Mouse (Mus musculus) MEL (cell line): ENCODE results near the gene Cby1.

Experiments
- CHD2 ChIP-seq: IDR thresholded peaks from 2 replicates; pipeline ENCODE4 v1.6.1; 2011; ENCODE audit warnings: low read length, improper control_type of control experiment
- CTCF ChIP-seq, 3 experiments: IDR thresholded peaks in 2 of 3; conservative IDR thresholded peaks in 1 of 3; 2 replicates each; pipeline ENCODE4 v1.5.1; 2011 to 2012; ENCODE audit warnings: low read length in 3 of 3, low read depth in 2 of 3, mild to moderate bottlenecking in 2 of 3, improper control_type of control experiment in 1 of 3, inconsistent platforms in 1 of 3, mixed read lengths in 1 of 3, moderate library complexity in 1 of 3; ENCODE audit not compliant: control insufficient read depth in 1 of 3, insufficient read depth in 1 of 3, poor library complexity in 1 of 3, severe bottlenecking in 1 of 3
- EP300 ChIP-seq, 2 experiments: IDR thresholded peaks; 2 replicates each; pipeline ENCODE4 v1.6.1; 2011; ENCODE audit warnings: improper control_type of control experiment in 2 of 2, low read length in 2 of 2, low read depth in 1 of 2, mild to moderate bottlenecking in 1 of 2
- GABPA ChIP-seq: IDR thresholded peaks from 2 replicates; pipeline ENCODE4 v1.6.1; 2012; ENCODE audit warnings: low read depth, mild to moderate bottlenecking, inconsistent platforms, low read length, improper control_type of control experiment, moderate library complexity
- GATA1 ChIP-seq: IDR thresholded peaks from 2 replicates; pipeline ENCODE4 v1.6.1; 2011; ENCODE audit warnings: low read depth, low read length, improper control_type of control experiment
- HCFC1 ChIP-seq: IDR thresholded peaks from 2 replicates; pipeline ENCODE4 v1.6.1; 2012; ENCODE audit warnings: low read depth, mild to moderate bottlenecking, inconsistent platforms, low read length, improper control_type of control experiment, moderate library complexity
- MAFK ChIP-seq: IDR thresholded peaks from 2 replicates; pipeline ENCODE4 v1.6.1; 2011; ENCODE audit warnings: low read depth, mild to moderate bottlenecking, low read length, improper control_type of control experiment, borderline replicate concordance
- NELFE ChIP-seq: IDR thresholded peaks from 2 replicates; pipeline ENCODE4 v1.6.1; 2011; ENCODE audit warnings: low read depth, low read length, improper control_type of control experiment
- POLR2A ChIP-seq, 2 experiments: IDR thresholded peaks; 2 replicates each; pipeline ENCODE4 v1.6.1; 2011 to 2012; ENCODE audit warnings: low read length in 2 of 2, mild to moderate bottlenecking in 2 of 2, control low read depth in 1 of 2, improper control_type of control experiment in 1 of 2, low read depth in 1 of 2, moderate library complexity in 1 of 2; ENCODE audit not compliant: control insufficient read depth in 1 of 2, insufficient read depth in 1 of 2, poor library complexity in 1 of 2
- POLR2AphosphoS2 ChIP-seq: IDR thresholded peaks from 2 replicates; pipeline ENCODE4 v1.6.1; 2011; ENCODE audit warnings: low read length, improper control_type of control experiment
- USF1 ChIP-seq: IDR thresholded peaks from 2 replicates; pipeline ENCODE4 v1.6.1; 2014; ENCODE audit warnings: low read depth, mild to moderate bottlenecking, inconsistent platforms, low read length, improper control_type of control experiment, moderate library complexity
- USF2 ChIP-seq, 2 experiments: IDR thresholded peaks; 2 replicates each; pipeline ENCODE4 v1.6.1; 2011 to 2012; ENCODE audit warnings: improper control_type of control experiment in 2 of 2, low read length in 2 of 2, borderline replicate concordance in 1 of 2, inconsistent platforms in 1 of 2, low read depth in 1 of 2, mild to moderate bottlenecking in 1 of 2; ENCODE audit not compliant: insufficient read depth in 1 of 2
- ZKSCAN1 ChIP-seq: IDR thresholded peaks from 2 replicates; pipeline ENCODE4 v1.6.1; 2012; ENCODE audit warnings: low read depth, mild to moderate bottlenecking, inconsistent platforms, low read length, improper control_type of control experiment, moderate library complexity
- ZNF384 ChIP-seq: IDR thresholded peaks from 2 replicates; pipeline ENCODE4 v1.6.1; 2012; ENCODE audit warnings: low read depth, mild to moderate bottlenecking, inconsistent platforms, low read length, improper control_type of control experiment

DNA sequence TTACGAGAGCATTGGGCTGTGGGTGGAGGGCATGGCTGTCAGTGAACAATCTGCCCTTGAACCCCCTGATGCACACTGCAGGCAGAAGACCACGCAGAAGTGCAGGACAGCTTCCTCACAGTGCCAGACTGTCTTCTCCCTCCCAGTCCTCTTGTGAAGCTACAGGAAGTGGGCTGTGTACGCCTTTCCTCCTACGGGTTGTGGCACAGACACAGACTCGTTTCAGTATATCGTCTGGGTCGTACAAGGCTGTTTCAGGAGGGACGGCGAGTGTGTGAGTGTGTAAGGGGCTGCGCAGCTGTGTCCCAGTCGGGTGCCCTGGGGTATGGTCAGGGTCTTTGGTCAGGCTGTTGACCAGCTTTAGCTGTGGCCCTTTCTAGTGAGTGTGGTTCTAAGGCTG is 34.7 kb downstream of the Cby1 start:
- no peak for TF ChIP-seq CTCF (IDR thresholded peaks at IDR 0.05 in 2 of 3, conservative IDR thresholded peaks at IDR 0.05 in 1 of 3; ENCODE audit: control insufficient read depth in 1 of 3, insufficient read depth in 1 of 3, low read depth in 2 of 3, low read length in 3 of 3, poor library complexity in 1 of 3, severe bottlenecking in 1 of 3)
- no peak for TF ChIP-seq GATA1
- TF ChIP-seq EP300 (IDR thresholded peaks at IDR 0.05; ENCODE audit: low read depth in 1 of 2, low read length in 2 of 2) = no peak
- TF ChIP-seq USF1 = no peak
- TF ChIP-seq GABPA = no peak
- TF ChIP-seq NELFE = no peak
- TF ChIP-seq USF2 (IDR thresholded peaks at IDR 0.05; ENCODE audit: borderline replicate concordance in 1 of 2, insufficient read depth in 1 of 2, low read depth in 1 of 2, low read length in 2 of 2) = no peak
- TF ChIP-seq ZNF384 = no peak
- TF ChIP-seq POLR2A (IDR thresholded peaks at IDR 0.05; ENCODE audit: control insufficient read depth in 1 of 2, insufficient read depth in 1 of 2, low read depth in 1 of 2, low read length in 2 of 2, poor library complexity in 1 of 2) = no peak
- no peak for TF ChIP-seq HCFC1
- no peak for TF ChIP-seq ZKSCAN1
- no peak for TF ChIP-seq POLR2AphosphoS2
- no peak for TF ChIP-seq MAFK
- no peak for TF ChIP-seq CHD2
